Mouse (Mus musculus) NIH3T3 (cell line): ENCODE results near the gene Gm8298.
"Not testable (repeated sequence)": the region's sequence is repeated elsewhere in the genome, so short reads cannot be mapped to it uniquely, and the experiment has no call there.

Experiments
- DNase-seq: peaks from one replicate; pipeline ENCODE4 v3.0.0-alpha.2; 2012; ENCODE audit warnings: low read depth

Gm8298 gene

DNA sequence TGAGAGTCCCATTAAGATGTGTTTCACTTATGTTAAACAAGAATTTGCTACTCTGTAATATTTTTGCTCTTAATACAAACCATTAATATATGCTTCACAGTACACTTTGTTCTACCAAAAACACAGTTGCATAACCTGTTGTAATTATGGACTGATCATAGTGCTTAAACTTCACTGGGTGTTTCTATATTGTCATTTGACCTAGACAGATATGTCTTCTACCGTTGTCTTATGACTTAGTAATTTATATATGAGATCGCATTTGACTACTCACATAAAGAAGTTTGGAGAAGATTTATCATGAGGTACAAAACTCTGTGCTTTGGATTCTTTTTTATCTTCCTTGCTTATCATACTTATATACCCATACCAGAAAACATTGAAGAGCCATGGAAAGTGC, at the start of gene Gm8298:
TSS of gene Gm8298 (plus strand) at position 301 of the 400 bp plus-strand sequence.
- no peak for DNase-seq

DNA sequence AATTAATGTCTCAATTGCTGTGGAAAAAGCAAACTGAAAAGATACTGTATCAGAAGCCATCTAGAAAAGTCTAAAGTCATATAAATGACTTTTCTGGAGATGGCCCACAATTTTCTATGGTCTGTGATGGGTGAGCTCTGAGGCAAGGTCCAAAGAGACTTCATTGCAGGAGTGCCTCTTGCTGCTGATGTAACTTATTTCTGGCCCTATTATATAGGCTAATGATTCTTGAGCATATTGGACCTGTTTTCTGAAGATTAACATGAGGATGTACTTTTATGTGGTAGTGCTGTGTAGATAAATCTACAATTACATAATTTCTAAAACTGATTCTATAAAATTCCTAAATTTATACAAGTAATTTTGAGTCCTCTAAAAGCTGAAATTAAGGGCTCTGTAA, 47.7 kb upstream of the Gm8298 start:
- DNase-seq: no peak

DNA sequence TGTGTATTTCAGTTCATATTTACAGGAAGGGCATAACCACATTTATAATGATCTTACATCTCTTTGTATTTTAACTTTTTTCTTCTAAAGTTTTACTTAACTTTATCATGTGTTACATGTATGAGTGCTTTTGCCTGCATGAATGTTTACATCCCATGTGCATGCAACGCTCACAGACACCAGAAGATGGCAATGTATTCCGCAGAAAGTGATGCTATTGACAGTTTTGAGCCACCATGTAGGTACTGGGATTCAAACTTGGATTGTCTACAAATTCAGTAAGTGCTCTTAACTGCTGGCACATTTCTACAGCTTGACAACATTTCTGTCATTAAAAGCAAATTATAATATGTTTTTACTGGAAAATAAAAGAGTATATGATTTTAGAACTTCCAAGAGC, 9.9 kb downstream of the Gm8298 start:
- DNase-seq: peak; percentile 80

DNA sequence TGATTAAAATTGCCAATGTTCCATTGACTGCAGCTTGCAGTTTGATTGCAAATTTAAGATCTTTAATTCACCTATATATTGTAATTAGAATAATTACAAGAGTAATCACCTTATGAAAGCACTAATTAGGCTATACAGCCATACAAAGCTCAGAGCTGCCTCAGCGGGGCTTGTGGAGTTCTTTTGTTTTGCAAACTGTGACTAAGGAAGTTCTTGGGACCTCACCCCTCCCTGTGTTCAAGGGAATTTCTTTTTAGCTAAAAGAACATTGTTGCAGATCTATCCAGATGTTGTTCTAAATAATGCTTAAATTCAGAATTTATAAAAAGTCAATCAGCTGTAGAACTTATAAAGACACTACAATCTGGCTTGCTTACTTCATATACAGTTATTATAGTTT, 16.8 kb downstream of the Gm8298 start:
- not testable (repeated sequence) for DNase-seq

DNA sequence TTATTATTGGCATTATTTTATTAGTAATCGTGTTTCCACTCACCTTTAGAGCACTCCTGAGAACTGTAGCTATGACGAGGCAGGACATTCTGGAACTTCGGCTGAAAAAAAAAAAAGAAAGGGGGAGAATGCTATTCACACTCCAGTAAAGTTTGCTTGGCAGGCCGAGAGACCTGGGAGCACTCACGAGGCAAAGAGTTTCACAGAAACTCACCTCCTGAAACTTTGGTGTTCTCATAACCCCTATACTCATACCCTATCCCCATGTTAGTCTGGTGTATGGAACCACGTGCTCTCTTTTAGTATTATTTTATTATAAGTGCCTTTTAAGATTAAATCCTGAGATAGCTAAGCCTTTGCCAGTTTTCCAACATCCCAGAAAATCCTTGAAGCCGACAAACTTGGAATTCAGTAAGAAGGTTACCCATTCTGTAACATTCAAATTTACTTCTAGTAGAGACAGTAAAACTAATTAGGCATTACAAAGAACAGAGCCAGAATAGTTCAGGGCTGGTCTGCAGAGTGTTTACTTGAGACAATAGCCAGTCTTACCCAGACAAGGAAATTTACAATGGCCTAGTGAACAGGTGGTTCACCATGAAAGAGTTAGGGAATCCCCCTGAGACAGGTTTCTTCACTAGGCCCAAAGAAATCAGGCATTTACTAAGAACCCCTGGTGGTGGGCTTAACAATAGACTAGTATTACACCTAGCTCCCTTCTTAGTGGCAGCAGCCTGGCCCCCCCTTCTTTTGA, 19.1 kb downstream of the Gm8298 start:
- not testable (repeated sequence) for DNase-seq

DNA sequence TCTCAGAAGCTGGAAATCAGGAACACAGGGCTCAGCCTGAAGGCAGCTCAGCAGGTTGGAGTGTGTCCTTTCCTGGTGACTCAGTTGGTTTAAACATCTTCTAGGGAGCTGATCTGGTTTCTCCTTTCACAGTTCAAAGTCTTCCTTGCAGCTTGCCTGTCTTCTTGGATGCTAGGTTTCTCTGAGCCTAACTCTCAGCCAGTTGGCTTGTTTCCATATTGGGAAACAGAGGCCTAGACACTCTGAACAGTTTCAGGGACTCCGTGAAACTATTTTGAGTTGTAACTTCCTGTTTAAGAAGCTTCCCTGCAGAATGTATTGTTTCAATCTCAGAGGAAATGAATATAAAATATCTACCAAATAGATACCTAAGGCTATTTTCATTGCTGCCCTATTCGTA, 32.4 kb downstream of the Gm8298 start:
- no peak for DNase-seq

DNA sequence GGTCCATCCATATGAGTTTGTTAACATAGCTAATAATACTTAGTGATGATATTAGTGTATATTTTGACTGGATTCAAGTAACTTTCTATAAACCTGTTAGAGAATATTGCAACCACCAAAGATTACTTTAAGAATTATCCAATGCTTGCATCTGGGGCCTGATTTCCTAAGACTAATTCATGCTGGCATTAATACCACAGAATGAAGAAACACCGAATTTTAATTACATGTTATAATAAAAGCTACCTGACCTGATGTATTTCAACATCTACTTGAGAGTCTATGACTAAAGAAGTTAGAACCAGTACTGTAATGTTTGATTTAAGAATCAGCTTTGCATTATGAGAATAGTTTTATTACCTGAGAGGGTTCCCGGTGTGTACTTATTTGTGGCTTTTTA, 64.1 kb downstream of the Gm8298 start, which contains the start of gene C130079G13Rik:
TSS of gene C130079G13Rik (plus strand) at position 301 of the 400 bp plus-strand sequence.
- no peak for DNase-seq
